ENCODE assay signal across 8 mouse cellular contexts in genomic region chr4:134551494-134552316, GRCm38 (mm10). TPM values are rescaled to one million over a fixed set of nuclear protein-coding genes. Genes with fewer than 3 reads are reported as not detected.
DNase-seq lines count a peak whose midpoint lies in the region; ATAC-seq and TF ChIP-seq lines count a peak whose summit lies in the region.

Gene Selenon (minus strand): TSS chr4:134552166.

- H3K9me3 ChIP-seq in E14TG2a.4 (ENCODE audit: low read length): no peaks in the 10 kb centered on the region
- peaks cover 12% of the 10 kb centered on the region for H3K9me3 ChIP-seq in embryonic facial prominence, embryonic 14.5 days (ENCODE audit: control insufficient read depth, low read length)
- H3K9me3 ChIP-seq in heart, embryonic 14.5 days (ENCODE audit: control insufficient read depth, low read length): peaks cover 7% of the 10 kb centered on the region
- H3K9me3 ChIP-seq in liver, embryonic 16.5 days (replicated peaks; ENCODE audit: control insufficient read depth, low read length): peaks cover 5% of the 10 kb centered on the region
- peaks cover 6% of the 10 kb centered on the region for H3K9me3 ChIP-seq in neural tube, embryonic 13.5 days

- no peaks in the 10 kb centered on the region for H3K36me3 ChIP-seq in E14TG2a.4 (ENCODE audit: insufficient read depth, low read length)
- H3K36me3 ChIP-seq in embryonic facial prominence, embryonic 14.5 days (ENCODE audit: control insufficient read depth, insufficient read depth, low read length): peaks cover 35% of the 10 kb centered on the region
- H3K36me3 ChIP-seq in heart, embryonic 14.5 days (ENCODE audit: control insufficient read depth, insufficient read depth, low read length): peaks cover 28% of the 10 kb centered on the region
- peaks cover 5% of the 10 kb centered on the region; the same call in 1 of the 2 replicates for H3K36me3 ChIP-seq in liver, embryonic 16.5 days (ENCODE audit: control insufficient read depth, insufficient read depth)
- H3K36me3 ChIP-seq in neural tube, embryonic 13.5 days: peaks cover 38% of the 10 kb centered on the region

- H3K4me2 ChIP-seq in embryonic facial prominence, embryonic 14.5 days (ENCODE audit: low read depth, low read length): peak within 1 kb of the TSS; percentile 76
- H3K4me2 ChIP-seq in heart, embryonic 14.5 days (ENCODE audit: low read length): peak within 1 kb of the TSS; percentile 82
- peak within 1 kb of the TSS; percentile 83 for H3K4me2 ChIP-seq in liver, embryonic 16.5 days (ENCODE audit: low read depth, low read length)
- H3K4me2 ChIP-seq in neural tube, embryonic 13.5 days: peak within 1 kb of the TSS; percentile 77

- peak within 1 kb of the TSS; percentile 77 for H3K4me3 ChIP-seq in E14TG2a.4 (replicated peaks; ENCODE audit: low read length)
- peak within 1 kb of the TSS; percentile 65 for H3K4me3 ChIP-seq in embryonic facial prominence, embryonic 14.5 days (ENCODE audit: low read depth, low read length)
- H3K4me3 ChIP-seq in heart, embryonic 14.5 days (ENCODE audit: control insufficient read depth in 1 of 2, insufficient read depth in 1 of 2, low read depth in 1 of 2, low read length in 2 of 2): peak within 1 kb of the TSS; percentile 50 to 68
- H3K4me3 ChIP-seq in liver, embryonic 16.5 days (ENCODE audit: low read depth, low read length): peak within 1 kb of the TSS; percentile 67
- peak within 1 kb of the TSS; percentile 80 for H3K4me3 ChIP-seq in neural tube, embryonic 13.5 days

- H3K9ac ChIP-seq in embryonic facial prominence, embryonic 14.5 days (ENCODE audit: low read depth, low read length): peak within 1 kb of the TSS; percentile 91
- H3K9ac ChIP-seq in heart, embryonic 14.5 days (ENCODE audit: low read length): peak within 1 kb of the TSS; percentile 95
- H3K9ac ChIP-seq in liver, embryonic 16.5 days (ENCODE audit: low read depth, low read length): peak within 1 kb of the TSS; percentile 69
- peak within 1 kb of the TSS; percentile 98 for H3K9ac ChIP-seq in neural tube, embryonic 13.5 days

- peaks cover 22% of the 10 kb centered on the region for H3K27me3 ChIP-seq in E14TG2a.4 (ENCODE audit: insufficient read depth, low read length)
- no peaks in the 10 kb centered on the region for H3K27me3 ChIP-seq in embryonic facial prominence, embryonic 14.5 days (replicated peaks; ENCODE audit: control insufficient read depth, insufficient read depth, low read length)
- H3K27me3 ChIP-seq in heart, embryonic 14.5 days (ENCODE audit: control insufficient read depth, insufficient read depth, low read length): no peaks in the 10 kb centered on the region
- no peaks in the 10 kb centered on the region for H3K27me3 ChIP-seq in liver, embryonic 16.5 days (ENCODE audit: control insufficient read depth, insufficient read depth, low read depth, low read length)
- no peaks in the 10 kb centered on the region for H3K27me3 ChIP-seq in neural tube, embryonic 13.5 days

- peak; percentile 90 for ATAC-seq in embryonic facial prominence, embryonic 14.5 days (ENCODE audit: low read depth)
- ATAC-seq in heart, embryonic 14.5 days (ENCODE audit: insufficient number of reproducible peaks, insufficient read depth, low FRiP score, low read depth): peak; percentile 84
- ATAC-seq in liver, embryonic 16.5 days (ENCODE audit: low read depth): peak; percentile 77
- ATAC-seq in neural tube, embryonic 13.5 days (ENCODE audit: low read depth): peak; percentile 80
- no peak for ATAC-seq in megakaryocyte-erythroid progenitor cell, adult 5-6 weeks (replicated peaks; ENCODE audit: low FRiP score, low TSS enrichment, poor library complexity, severe bottlenecking)

- DNase-seq in adrenal gland, adult 2 months: peak; percentile 88
- DNase-seq in embryonic facial prominence, embryonic 14.5 days (ENCODE audit: low spot score): peak; percentile 77
- DNase-seq in kidney, postnatal 10 days: peak; percentile 87

- 3% methylated on average over 35 of the region's 67 CpGs for WGBS in embryonic facial prominence, embryonic 14.5 days
- WGBS in heart, embryonic 14.5 days: under 1% methylated on average over 64 of the region's 67 CpGs
- 1% methylated on average over 66 of the region's 67 CpGs for WGBS in liver, embryonic 16.5 days (ENCODE audit: insufficient replicate concordance)
- under 1% methylated on average over 51 of the region's 67 CpGs for WGBS in neural tube, embryonic 13.5 days

- peak within 1 kb of the TSS; percentile 88 for H3K27ac ChIP-seq in embryonic facial prominence, embryonic 14.5 days (replicated peaks; ENCODE audit: low read depth, low read length)
- peak within 1 kb of the TSS; percentile 41 to 86 for H3K27ac ChIP-seq in heart, embryonic 14.5 days (replicated peaks in 1 of 2; ENCODE audit: control insufficient read depth in 1 of 2, insufficient read depth in 1 of 2, low read depth in 2 of 2, low read length in 2 of 2)
- no peak within 1 kb of the TSS for H3K27ac ChIP-seq in liver, embryonic 16.5 days (ENCODE audit: low read length)
- peak within 1 kb of the TSS; percentile 93 for H3K27ac ChIP-seq in neural tube, embryonic 13.5 days (replicated peaks)

- peaks cover 27% of the 10 kb centered on the region for H3K4me1 ChIP-seq in E14TG2a.4 (replicated peaks; ENCODE audit: low read depth, low read length)
- H3K4me1 ChIP-seq in embryonic facial prominence, embryonic 14.5 days (ENCODE audit: control insufficient read depth, insufficient read depth, low read length): no peaks in the 10 kb centered on the region
- H3K4me1 ChIP-seq in heart, embryonic 14.5 days (ENCODE audit: control insufficient read depth in 2 of 2, insufficient read depth in 2 of 2, low read length in 2 of 2): peaks cover 23 to 27% of the 10 kb centered on the region in 2 experiments
- peaks cover 24% of the 10 kb centered on the region for H3K4me1 ChIP-seq in liver, embryonic 16.5 days (ENCODE audit: control insufficient read depth, low read depth, low read length)
- peaks cover 37% of the 10 kb centered on the region for H3K4me1 ChIP-seq in neural tube, embryonic 13.5 days (replicated peaks)

- TF ChIP-seq CTCF in E14TG2a.4 (conservative IDR thresholded peaks at IDR 0.05; ENCODE audit: low read length): no peak

RNA-seq across cellular contexts. Expression of gene Selenon, which starts in this region (rescaled TPM):
- 10 to 100 TPM; 21.9 to 42.5 TPM for total RNA-seq in adrenal gland, adult 2 months (2021)
- 34.5 and 35.1 TPM in 2 replicates for polyA plus RNA-seq in adrenal gland, adult 2 months (2012; rRNA removed)
- 22.8 and 24.7 TPM in 2 replicates for polyA plus RNA-seq in embryonic facial prominence, embryonic 14.5 days (2014; fragmentation: Nextera tagmentation; extraction: Ambion mirVana)
- 41.5 and 43.6 TPM in 2 replicates for polyA plus RNA-seq in heart, embryonic 14.5 days (2014; fragmentation: Nextera tagmentation; extraction: Ambion mirVana)
- polyA plus RNA-seq in liver, embryonic 16.5 days (2015; fragmentation: Nextera tagmentation; extraction: Ambion mirVana): 1.3 TPM in 2 replicates
- 11.3 and 17.1 TPM in 2 replicates for polyA plus RNA-seq in neural tube, embryonic 13.5 days (2015; fragmentation: Nextera tagmentation; extraction: Ambion mirVana)
- total RNA-seq in megakaryocyte-erythroid progenitor cell, adult 5-6 weeks (2014; fragmentation: Nextera tagmentation): 17.7 and 18.4 TPM in 2 replicates
- total RNA-seq in megakaryocyte-erythroid progenitor cell, adult 5-6 weeks (2017): 1.6 and 3.6 TPM in 2 replicates
